Mouse (Mus musculus) layer of hippocampus, adult 11-12 months (tissue): ENCODE measurements at regions not wholly inside any gene's neighbourhood (a gene's known extent, or its start where the extent isn't known, plus 50 kb on each side); places are given as distances from the start of the nearest gene placed in this dataset.

Source experiments
- DNase-seq: peaks from one replicate; pipeline ENCODE4 v3.0.0; 2022; ENCODE audit warnings: low spot score

DNA sequence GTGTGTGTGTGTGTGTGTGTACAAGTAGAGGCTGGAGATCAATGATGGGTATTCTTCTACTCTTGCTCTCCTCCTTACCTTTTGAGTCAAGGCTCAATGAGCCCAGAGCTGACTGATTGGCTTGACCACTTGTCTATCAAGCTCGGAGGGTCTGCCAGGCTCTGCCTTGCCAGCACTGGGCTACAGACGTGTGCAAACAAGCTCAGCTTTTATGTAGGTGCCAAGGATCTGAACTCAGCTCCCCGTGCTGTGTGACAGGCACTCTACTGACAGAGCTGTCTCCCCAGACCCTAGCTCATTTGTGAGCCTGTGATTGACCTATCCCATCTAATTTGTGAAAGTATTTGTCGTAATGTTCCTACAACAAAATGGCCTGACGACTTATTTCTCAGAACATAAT is 54.2 kb upstream of the Cdc42bpa start:
- DNase-seq, result peak; percentile 1

DNA sequence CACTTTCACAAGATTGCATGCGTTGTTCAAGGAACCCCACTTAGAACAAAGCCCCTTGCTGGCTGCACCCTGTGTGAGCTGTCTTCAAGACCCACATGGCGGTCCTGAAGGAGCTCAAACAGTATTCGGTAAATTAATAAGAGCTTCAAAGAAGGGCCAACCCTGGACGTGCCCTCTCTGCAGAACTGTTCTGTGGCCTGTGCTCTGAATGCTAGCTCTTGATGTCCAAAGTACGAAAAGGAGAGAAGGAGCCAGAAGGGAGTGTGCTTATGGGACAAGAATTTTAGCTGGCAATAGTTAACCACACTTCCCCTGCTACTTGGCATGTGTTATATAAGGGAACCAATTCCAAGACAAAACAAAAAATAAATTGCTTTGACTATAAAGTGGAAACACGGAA is 67.6 kb upstream of the Cdc42bpa start:
- DNase-seq, result peak; percentile 1

DNA sequence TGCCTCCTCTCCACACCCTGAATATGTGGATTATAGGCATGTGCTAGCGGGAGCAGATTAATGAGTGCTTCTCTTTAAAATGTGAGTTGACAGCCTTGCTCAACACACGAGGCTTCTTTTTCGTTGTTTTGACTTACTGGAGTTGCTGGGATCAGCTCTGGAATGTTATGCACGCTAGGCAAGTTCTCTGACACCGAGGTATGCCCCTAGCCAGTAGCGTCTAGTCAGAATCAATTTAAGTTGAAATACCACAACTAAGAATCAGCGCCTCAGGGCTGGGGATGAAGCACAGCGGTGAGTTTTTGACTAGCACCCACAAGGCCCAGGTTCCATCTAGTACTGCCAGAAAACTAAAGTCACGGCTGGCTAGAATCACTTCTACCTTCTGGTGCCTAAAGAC is 72.4 kb upstream of the Cdc42bpa start:
- peak; percentile 1 for DNase-seq

DNA sequence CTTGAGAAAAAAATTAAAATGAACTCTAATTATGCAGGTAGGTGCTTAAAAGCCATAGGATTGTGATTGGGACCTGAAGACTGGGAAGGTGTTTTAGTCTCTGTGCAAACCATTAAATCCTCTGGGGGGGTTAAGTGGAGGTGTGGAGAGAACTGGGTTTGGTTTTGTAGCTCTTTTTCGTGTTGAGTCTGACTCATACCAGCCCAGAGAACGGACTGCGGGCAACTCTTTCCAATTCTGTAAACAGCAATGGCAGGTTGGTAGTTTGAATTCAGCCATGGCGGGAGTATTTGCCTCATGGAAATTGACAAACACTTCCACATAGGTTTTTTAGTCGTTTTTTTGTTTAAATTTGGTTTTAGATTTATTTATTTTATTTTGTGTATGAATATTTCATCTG is 77.7 kb upstream of the Ahctf1 start:
- DNase-seq, result no peak

DNA sequence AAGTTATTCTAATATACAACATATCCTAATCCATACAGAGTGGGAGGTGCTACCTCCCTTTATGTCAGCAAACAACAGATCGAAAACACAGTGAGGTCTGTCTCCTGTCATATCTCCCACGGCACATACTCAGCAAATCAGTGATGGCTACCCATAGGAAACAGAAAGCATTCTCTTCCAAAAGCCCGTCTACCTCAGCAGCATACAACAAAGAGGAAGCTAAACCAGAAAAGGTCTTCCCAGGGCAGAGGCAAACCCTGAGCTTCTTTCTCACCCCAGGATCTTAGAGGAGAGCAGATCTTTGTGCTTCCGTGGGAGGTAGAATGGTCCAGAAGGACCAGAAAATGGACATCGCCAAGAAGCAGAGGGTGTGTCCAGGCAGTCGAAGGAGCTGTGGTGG is 74.4 kb upstream of the Ahctf1 start:
- DNase-seq, result peak; percentile 1

DNA sequence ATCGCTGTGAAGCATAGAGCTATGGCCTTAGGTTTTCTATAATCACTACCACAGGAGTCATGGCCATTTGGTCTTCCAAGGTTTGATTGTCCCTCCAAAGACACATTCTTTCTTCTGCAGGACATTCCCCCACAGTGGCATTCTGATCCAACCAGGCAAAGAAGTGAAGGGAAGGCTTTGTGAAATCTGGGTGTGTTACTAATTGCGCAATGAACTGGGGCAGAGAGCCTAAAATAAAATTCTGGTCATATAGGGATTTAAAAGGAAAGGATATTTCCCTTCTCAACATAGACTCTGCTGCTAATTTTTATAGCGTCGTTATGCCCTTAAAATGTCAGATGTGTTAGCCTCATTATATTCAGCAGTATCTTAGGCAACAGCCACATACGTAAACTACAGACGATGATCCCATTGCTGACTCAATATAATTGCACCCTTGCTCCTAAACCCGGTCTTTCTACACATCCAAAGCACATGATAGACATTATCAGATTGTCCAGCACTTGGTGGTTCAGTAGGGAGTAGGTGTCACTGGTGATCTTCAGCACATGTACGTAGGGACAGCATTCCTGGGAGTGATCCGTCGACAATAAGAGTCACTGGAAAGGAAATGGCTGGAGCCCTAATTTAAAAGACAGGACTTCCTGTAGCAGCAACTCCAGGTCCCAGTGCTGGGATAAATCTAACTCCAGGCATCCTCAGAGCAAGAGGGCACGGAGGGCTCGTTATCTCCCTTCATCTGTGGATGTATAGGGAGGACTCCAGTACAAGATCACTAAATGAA is 70.5 kb upstream of the Ahctf1 start:
- no peak for DNase-seq

DNA sequence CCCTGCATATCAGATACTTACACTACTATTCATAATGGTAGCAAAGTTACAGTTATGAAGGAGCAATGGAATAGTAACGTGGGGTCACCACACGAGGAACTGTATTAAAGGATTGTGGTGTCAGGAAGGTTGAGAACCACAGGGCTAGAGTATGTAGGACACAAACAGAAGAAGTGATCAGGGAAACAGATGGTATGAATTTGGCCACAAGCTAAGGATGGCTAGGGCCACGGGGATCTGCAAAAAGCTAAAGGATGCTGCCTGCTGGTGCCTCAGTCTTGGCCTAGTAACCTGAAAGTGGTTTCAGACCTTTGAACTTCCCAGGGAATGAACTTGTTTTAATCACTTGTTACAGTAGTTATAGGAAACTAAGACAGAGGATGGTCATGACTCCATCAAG is 68.5 kb upstream of the Ahctf1 start:
- DNase-seq, result no peak

DNA sequence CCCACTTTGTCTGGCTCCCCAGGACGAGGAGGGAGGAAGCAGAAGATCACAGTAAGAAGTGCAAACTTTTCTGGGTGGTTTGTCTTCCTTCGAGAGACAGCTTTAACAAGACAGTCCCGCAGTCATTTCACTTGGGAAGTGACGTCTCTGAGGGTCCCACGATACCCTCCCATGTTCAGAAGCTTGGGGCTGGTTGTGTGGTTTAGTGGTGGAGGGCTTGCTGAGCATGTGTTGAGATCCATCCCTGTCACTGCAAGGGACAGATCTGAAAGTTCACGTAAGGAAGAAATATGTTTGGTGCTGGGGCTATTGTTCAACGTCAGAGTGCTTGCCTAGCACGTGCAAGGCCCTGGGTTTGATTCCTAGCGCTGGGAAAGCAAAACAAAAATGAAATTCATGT is 65.2 kb upstream of the Ahctf1 start:
- DNase-seq, result no peak

DNA sequence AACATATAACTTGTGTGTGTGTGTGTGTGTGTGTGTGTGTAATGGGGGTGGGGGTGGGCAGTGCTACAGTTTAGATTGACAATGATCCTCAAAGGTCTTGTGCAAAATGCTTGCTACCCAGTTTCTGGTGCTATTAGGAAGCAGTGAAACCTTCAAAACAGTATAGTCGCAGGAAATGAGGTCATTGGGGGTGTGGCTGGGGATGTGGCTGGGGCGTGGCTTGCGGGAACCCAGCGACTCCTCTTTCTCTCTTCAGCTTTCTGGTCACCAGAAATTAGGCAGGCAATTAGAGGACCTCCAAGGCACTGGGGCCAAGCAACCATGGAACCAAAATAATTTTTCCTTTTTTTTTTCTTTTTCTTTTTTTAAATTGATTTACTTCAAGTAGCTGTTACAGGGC is 64.0 kb upstream of the Ahctf1 start:
- DNase-seq, result no peak

DNA sequence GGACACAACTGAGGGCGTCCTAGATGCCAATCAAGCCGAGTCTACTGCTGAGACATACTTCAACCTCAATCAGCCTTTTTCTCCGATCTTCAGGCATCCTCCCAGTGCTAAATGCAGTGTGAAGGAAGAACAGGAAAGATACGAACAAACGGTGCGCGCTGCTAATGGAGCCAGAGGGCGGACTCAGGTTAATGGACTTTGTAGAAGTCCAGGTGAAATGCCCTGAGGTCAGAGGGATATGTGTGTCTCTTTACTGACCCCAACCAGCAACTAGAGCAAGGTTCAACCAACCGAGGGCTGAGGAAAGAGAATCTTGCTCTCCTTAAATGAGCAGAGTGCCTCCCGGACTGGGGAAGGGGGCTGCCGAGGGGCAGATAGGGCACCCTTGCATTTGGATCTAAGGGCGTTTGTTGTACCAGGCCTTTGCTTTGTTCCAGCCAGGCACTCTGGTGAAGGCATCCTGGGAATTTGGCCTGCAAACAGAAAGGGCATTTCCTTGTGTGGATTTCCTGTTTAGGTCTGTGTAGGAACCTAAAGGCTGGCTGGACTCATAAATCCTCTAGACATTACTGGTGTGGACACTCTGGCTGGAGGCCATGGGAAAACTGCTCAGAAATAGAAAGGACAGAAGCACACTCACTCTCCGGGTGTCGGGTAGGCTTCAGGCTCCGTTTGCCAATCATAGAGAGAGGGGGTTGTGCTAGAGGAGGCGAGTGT is 62.7 kb upstream of the Ahctf1 start:
- no peak for DNase-seq

DNA sequence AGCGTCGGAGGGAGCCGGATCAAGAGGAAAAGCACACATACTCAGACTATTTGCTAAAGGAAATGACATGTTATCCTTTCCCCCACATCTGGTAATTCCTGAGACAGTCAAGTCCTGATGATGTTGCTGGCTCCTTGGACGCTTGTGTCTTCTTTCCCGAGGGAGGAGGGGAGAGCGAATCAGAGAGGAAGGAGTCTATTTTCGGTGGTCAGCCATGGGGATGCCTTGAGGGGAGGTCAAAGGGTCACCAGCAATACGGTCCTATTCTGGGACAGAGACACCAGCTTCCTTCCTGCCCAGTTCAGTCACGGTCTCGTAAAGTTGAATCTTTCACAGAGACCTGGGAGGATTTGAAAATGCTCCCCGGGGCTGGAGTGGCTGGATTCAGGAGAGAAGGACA is 62.1 kb upstream of the Ahctf1 start:
- DNase-seq, result no peak

DNA sequence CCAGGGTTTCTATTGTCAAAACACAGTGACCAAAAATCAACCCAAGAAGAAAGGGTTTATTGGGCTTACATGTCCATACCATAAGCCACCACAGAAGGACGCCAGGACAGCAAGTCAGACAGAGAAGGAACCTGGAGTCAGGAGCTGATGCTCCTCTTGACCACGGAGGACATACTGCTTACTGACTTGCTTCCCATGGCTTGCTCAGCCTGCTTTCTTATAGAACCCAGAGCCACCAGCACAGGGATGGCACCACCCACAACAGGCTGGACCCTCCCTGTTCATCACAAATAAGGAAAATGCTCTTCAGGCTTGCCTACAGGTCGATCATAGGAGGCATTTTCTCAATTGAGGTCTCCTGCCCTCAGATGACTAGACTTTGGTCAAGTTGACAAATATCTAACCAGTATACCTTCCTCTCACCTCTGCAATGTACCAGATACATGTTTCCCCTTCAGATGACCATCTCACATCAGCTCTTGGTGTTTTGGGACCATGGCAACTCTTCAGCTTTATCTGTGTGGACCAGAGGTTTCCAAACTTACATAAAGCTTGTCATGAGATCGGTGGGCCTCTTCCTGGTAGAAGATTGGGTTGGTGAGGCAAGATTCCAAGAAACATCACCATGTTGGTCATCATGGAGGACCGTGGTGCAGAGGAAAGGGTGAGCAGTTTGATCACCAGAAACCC is 61.2 kb upstream of the Ahctf1 start:
- DNase-seq, result no peak

DNA sequence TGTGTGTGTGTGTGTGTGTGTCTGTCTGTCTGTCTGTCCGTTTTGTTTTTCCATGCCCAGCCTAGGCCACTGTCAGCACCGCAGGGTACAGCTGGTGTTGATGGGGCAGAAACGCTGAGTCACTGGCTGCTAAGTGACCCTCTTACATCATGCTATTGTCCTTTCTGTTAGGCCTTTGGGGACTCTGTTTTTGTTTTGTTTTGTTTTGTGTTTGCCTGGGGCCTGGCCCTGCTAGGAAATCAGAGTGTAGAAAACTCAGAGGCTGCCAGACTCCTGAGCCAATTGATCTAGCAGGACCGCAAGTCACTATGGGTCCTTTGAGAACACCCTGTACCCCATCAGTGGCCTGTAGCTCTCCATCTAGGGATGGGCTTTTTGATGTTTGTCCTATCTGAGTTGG is 59.9 kb upstream of the Ahctf1 start:
- DNase-seq, result peak; percentile 43

DNA sequence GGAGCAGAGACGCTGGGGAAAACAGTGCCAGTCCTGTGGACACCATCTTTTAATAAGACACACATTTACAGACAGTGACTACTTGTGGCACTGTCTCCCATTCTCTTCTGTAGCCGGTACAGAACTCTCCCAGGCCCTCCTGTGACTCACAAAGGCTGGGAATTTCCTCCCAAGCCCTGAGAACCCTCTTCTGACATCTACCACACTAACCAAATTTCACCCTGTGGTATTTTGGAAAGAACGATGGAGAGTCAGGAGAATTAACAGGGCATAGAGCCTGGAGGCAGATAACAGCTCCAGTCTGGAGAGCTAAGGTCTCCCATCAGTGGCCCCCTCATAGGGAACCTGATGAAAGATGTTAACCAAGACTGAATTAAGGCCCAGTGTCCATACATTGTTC is 59.5 kb upstream of the Ahctf1 start:
- no peak for DNase-seq

DNA sequence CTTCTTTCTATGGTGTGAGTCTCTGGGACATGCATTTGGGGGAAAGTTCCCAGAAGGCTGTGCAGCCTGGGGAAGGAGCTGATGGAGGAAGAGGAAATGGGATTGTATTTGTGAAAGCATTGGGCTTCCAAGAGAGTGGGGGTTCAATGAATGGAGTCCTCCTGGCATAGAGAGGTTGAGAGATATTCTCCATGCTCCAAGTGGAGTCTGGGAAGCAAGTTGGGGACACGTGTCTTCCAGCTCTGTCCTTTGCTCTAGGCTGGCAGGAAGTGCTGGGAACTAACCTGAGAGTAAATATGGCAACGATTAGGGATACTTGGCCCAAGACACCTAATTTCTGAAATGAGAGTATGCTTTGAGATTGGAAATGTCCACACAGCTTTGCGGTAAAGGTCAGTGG is 58.3 kb upstream of the Ahctf1 start:
- DNase-seq, result no peak

DNA sequence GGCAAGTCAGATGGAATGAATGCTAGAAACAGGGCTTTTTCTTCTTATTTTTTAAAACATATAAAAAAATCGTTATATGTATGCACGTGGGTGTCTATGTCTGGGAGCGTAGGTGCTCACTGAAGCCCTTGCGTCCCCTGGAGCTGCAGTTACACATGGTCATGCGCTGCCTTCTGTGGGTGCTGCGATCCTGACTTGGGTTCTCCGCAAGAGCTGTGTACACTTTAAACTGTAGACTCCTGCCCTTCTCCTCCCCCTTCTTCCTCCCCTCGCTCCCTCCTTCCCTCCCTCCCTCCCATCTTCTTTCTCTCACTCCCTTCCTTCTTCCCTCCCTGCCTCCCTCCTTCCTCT is 56.0 kb upstream of the Ahctf1 start:
- DNase-seq, result no peak

DNA sequence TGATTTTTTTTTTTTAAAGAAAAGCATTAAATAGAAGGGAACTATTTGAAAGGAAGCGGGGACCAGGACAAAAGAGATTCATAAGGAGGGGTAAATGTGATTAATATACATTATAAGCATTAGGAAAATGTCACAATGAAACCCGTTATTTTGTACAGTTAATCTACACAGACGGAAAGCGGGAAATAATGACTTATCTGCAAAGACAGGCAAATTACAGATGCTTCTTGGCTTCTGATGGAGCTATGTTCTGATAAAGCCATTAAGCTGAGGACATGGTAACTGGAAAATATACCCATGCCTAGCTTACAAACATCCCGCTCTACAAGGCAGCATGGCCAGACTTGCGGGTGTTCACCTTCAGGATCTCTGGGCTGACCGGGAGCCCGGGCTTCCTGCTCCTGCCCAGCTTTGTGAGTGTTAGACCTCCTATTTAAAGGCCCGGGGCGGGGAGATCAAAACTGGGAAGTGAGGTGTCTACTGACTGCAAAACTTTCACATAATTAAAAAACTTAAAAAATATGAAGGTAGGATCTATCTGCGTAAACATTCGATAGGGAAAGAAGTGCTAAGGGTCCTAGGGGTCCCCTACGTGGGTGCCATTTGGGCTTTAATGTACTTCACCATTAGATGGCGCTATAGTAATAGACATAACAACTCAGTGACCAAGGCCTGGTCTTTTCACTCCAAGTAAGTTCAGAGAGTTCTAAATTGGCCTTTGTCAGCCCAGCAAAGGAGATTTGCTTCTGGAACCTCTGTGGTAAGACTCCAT is 55.5 kb upstream of the Ahctf1 start:
- peak; percentile 59 for DNase-seq

DNA sequence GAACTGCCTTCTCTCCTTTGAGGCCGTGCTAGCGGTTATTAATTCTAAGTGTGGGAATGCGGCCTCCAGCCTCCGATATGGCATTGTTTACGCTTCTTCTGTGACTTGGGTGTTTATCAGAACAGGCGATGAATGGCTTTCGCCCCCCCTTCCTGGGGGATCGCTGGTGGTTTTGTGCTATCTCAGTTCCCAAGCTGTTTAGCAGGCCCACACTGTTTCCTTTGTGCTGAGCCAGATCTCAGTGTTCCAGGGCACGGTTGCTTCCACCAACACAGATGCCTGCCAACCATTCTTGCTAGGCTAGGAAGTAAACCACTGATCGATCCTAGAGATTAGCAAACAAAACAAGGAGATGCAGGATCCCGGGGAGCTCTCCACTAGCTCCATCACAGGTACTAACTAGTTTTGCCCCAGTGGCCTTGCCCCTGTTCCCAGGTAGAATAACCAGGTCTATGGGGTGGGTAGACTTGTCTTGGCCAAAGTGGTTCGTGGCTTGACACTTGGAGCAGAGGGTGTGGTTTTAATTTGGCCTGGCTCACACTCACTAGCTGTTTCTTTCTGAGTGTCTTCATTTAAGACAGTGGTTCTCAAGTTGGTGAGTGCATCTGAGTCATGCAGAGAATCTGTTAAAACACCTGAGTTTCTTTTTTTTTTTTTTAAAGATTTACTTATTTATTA is 50.9 kb upstream of the Ahctf1 start:
- peak; percentile 82 for DNase-seq
